Mouse (Mus musculus) lung, postnatal 0 days (tissue): Measurements from ENCODE around the gene Wbp11.

Experiments used
- CTCF ChIP-seq: IDR thresholded peaks from 2 replicates; pipeline ENCODE4 v1.5.1; 2016; ENCODE audit warnings: antibody characterized with exemption, mild to moderate bottlenecking
- EP300 ChIP-seq: IDR thresholded peaks from 2 replicates; pipeline ENCODE4 v1.6.1; 2016; ENCODE audit warnings: antibody characterized with exemption, mild to moderate bottlenecking, control low read depth

DNA sequence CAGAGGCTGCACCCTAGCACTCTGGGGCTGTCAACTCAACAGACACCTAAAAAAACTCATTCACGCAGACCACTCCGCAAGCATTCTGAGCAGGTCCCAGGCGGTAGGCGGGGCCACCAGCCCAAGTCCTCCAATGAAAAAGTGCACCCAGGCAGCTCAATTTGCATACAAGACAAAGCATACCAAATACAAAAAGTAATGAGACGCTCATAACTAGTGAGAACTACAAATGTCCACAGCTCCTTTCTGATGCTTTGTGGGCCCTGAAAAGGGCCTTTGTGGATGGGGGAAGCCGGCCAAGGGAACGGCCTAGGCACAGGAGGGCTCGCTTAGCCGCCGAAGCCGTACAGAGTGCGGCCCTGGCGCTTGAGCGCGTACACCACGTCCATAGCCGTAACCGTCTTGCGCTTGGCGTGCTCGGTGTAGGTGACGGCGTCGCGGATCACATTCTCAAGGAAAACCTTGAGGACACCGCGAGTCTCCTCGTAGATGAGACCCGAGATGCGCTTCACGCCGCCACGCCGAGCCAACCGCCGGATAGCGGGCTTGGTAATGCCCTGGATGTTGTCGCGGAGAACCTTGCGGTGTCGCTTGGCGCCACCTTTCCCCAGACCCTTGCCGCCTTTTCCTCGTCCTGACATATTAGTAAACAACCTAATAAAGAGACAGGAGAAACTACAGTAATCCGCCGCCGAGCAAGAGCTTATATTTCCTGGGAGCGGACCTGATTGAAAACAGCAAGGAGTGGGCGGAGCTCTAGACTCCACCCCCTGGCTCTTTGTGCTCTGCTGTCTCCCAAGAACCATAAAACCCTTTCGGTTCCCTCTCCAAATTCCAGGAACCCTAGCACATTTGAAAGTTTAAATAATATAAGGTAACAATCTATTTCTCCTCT, 24.0 kb downstream of the Wbp11 start, which contains the start of gene Hist4h4:
- TF ChIP-seq CTCF: no peak
- peak; percentile 88 for TF ChIP-seq EP300
